In genomic region chr15:80936686-80937085, GRCm38 (mm10) we compare ENCODE assay signal across 20 mouse cellular contexts. TPM values are rescaled to one million over a fixed set of nuclear protein-coding genes. Genes with fewer than 3 reads are reported as not detected.
A peak's percentile ranks its signal among the peaks of the same experiment; 100 is the strongest.
DNase-seq lines count a peak whose midpoint lies in the region; ATAC-seq lines count a peak whose summit lies in the region.
"Had no signal": no experiment of that assay in that cellular context is flagged by ENCODE, and none has a peak within 500 bp of the region (broad histone marks: within the 10 kb centered on the region; RNA-seq: fewer than 3 reads in every experiment).

No protein-coding gene starts in this region.

- no peaks in the 10 kb centered on the region for H3K9me3 ChIP-seq in heart, embryonic 12.5 days (replicated peaks)
- no peaks in the 10 kb centered on the region for H3K9me3 ChIP-seq in lung, embryonic 15.5 days
- no peaks in the 10 kb centered on the region for H3K9me3 ChIP-seq in hindbrain, embryonic 12.5 days (replicated peaks)
- H3K9me3 ChIP-seq: embryonic facial prominence, embryonic 12.5 days; liver, embryonic 13.5 days had no signal

- no peak overlapping the region for H3K9ac ChIP-seq in heart, embryonic 12.5 days
- no peak overlapping the region for H3K9ac ChIP-seq in lung, embryonic 15.5 days
- H3K9ac ChIP-seq in hindbrain, embryonic 12.5 days: no peak overlapping the region
- H3K9ac ChIP-seq: embryonic facial prominence, embryonic 12.5 days; forebrain, postnatal 0 days; liver, embryonic 13.5 days had no signal

- H3K4me1 ChIP-seq in heart, embryonic 12.5 days (replicated peaks): peaks cover 16% of the 10 kb centered on the region
- no peaks in the 10 kb centered on the region for H3K4me1 ChIP-seq in lung, embryonic 15.5 days
- no peaks in the 10 kb centered on the region for H3K4me1 ChIP-seq in hindbrain, embryonic 12.5 days
- H3K4me1 ChIP-seq: embryonic facial prominence, embryonic 12.5 days had no signal

- DNase-seq in heart, adult 11 months: peak; percentile 90
- DNase-seq in kidney, postnatal 10 days: peak; percentile 52
- DNase-seq in kidney, adult 8-10 months: no peak
- peak; percentile 49 to 90 for DNase-seq in lung, postnatal 4 days
- DNase-seq: adrenal gland, postnatal 14 days; cerebellum, adult 11-12 months; forebrain, postnatal 0 days; heart, postnatal 36 days; kidney, adult 18-20 months; left cerebral cortex, postnatal 4 days; liver, embryonic 13.5 days; thymus, postnatal 4 days had no signal

- H3K27ac ChIP-seq in heart, embryonic 12.5 days (ENCODE audit: poor library complexity, severe bottlenecking): no peak overlapping the region
- H3K27ac ChIP-seq in lung, embryonic 15.5 days: peak overlapping the region; percentile 45; the same call in 1 of the 2 replicates
- H3K27ac ChIP-seq in hindbrain, embryonic 12.5 days: no peak overlapping the region
- H3K27ac ChIP-seq: embryonic facial prominence, embryonic 12.5 days; hindbrain, postnatal 0 days; liver, embryonic 13.5 days had no signal

- no peak overlapping the region for H3K4me3 ChIP-seq in heart, embryonic 12.5 days
- H3K4me3 ChIP-seq in lung, embryonic 15.5 days: no peak overlapping the region
- no peak overlapping the region for H3K4me3 ChIP-seq in hindbrain, embryonic 12.5 days
- H3K4me3 ChIP-seq: embryonic facial prominence, embryonic 12.5 days; liver, embryonic 13.5 days had no signal

- H3K36me3 ChIP-seq in heart, embryonic 12.5 days: peaks cover 31% of the 10 kb centered on the region
- H3K36me3 ChIP-seq in lung, embryonic 15.5 days: peaks cover 17% of the 10 kb centered on the region; the same call in 1 of the 2 replicates
- peaks cover 22% of the 10 kb centered on the region for H3K36me3 ChIP-seq in hindbrain, embryonic 12.5 days

- 65% methylated on average over 3 of the region's 3 CpGs for WGBS in heart, embryonic 12.5 days
- WGBS in lung, embryonic 15.5 days: 60% methylated on average over 3 of the region's 3 CpGs
- WGBS in hindbrain, embryonic 12.5 days: 68% methylated on average over 3 of the region's 3 CpGs

- H3K4me2 ChIP-seq in heart, embryonic 12.5 days: no peak overlapping the region
- no peak overlapping the region for H3K4me2 ChIP-seq in lung, embryonic 15.5 days
- no peak overlapping the region for H3K4me2 ChIP-seq in hindbrain, embryonic 12.5 days (replicated peaks)
- H3K4me2 ChIP-seq: embryonic facial prominence, embryonic 12.5 days; liver, embryonic 13.5 days had no signal

- ATAC-seq in heart, embryonic 12.5 days (ENCODE audit: insufficient number of reproducible peaks, low FRiP score): no peak
- peak; percentile 87 for ATAC-seq in lung, embryonic 15.5 days (ENCODE audit: borderline replicate concordance, extremely low read depth, low FRiP score, low TSS enrichment)
- no peak for ATAC-seq in hindbrain, embryonic 12.5 days (ENCODE audit: low FRiP score)
- ATAC-seq: activated CD4-positive, CD25-positive, alpha-beta regulatory T cell, adult 4 months; forebrain, postnatal 0 days; hindbrain, postnatal 0 days; midbrain, embryonic 16.5 days; Patski had no signal

- no peaks in the 10 kb centered on the region for H3K27me3 ChIP-seq in heart, embryonic 12.5 days (replicated peaks)
- no peaks in the 10 kb centered on the region for H3K27me3 ChIP-seq in lung, embryonic 15.5 days
- H3K27me3 ChIP-seq in hindbrain, embryonic 12.5 days: no peaks in the 10 kb centered on the region
- H3K27me3 ChIP-seq: embryonic facial prominence, embryonic 12.5 days; liver, embryonic 13.5 days; Patski had no signal

RNA-seq across cellular contexts. Expression of gene Adsl, which starts 11.6 kb away (rescaled TPM):
- polyA plus RNA-seq in heart, embryonic 12.5 days (2016; fragmentation: Nextera tagmentation; extraction: Ambion mirVana): 162 and 167 TPM in 2 replicates
- polyA plus RNA-seq in lung, embryonic 15.5 days (2015; fragmentation: Nextera tagmentation; extraction: Ambion mirVana): 157 and 171 TPM in 2 replicates
- polyA plus RNA-seq in hindbrain, embryonic 12.5 days (2016; fragmentation: Nextera tagmentation; extraction: Ambion mirVana): 114 and 117 TPM in 2 replicates

RNA-seq across cellular contexts. Expression of gene Sgsm3, which starts 40.9 kb away (rescaled TPM):
- 15.7 and 19.0 TPM in 2 replicates for polyA plus RNA-seq in heart, embryonic 12.5 days (2016; fragmentation: Nextera tagmentation; extraction: Ambion mirVana)
- 40.8 and 45.1 TPM in 2 replicates for polyA plus RNA-seq in lung, embryonic 15.5 days (2015; fragmentation: Nextera tagmentation; extraction: Ambion mirVana)
- polyA plus RNA-seq in hindbrain, embryonic 12.5 days (2016; fragmentation: Nextera tagmentation; extraction: Ambion mirVana): 43.1 and 46.4 TPM in 2 replicates

Comparison
In these comparisons a context has a peak if more than half of its experiments do, and no peak if none do; other contexts are left out.
1. DNase-seq: peak in heart, adult 11 months (single experiment), kidney, postnatal 10 days (single experiment) and lung, postnatal 4 days (2 of 2); none in kidney, adult 8-10 months (0 of 2).